Comparison of ENCODE assay signal across 9 mouse cellular contexts in genomic region chr10:84909021-84909801, GRCm38 (mm10). TPM values are rescaled to one million over a fixed set of nuclear protein-coding genes. Genes with fewer than 3 reads are reported as not detected.
DNase-seq lines count a peak whose midpoint lies in the region; ATAC-seq and TF ChIP-seq lines count a peak whose summit lies in the region.
"Had no signal": no experiment of that assay in that cellular context is flagged by ENCODE, and none has a peak within 500 bp of the region (broad histone marks: within the 10 kb centered on the region; RNA-seq: fewer than 3 reads in every experiment).

No protein-coding gene starts in this region.

- WGBS in limb, embryonic 14.5 days = 78% methylated on average over 17 of the region's 17 CpGs
- 74% methylated on average over 17 of the region's 17 CpGs for WGBS in limb, embryonic 10.5 days
- WGBS in olfactory bulb, adult 2 months = 46% methylated on average over 17 of the region's 17 CpGs

- H3K4me2 ChIP-seq in limb, embryonic 14.5 days (replicated peaks; ENCODE audit: low read depth, low read length, severe bottlenecking) = no peak overlapping the region
- H3K4me2 ChIP-seq: liver, embryonic 13.5 days had no signal

- 0 out of 2 replicates have a peak overlapping the region, but pooled peaks have one; percentile 21 for H3K9ac ChIP-seq in limb, embryonic 14.5 days (ENCODE audit: low read depth, low read length, severe bottlenecking)
- H3K9ac ChIP-seq: liver, embryonic 13.5 days had no signal

- no peaks in the 10 kb centered on the region for H3K36me3 ChIP-seq in limb, embryonic 14.5 days (ENCODE audit: control insufficient read depth, insufficient read depth, low read length)
- H3K36me3 ChIP-seq in limb, embryonic 10.5 days = no peaks in the 10 kb centered on the region
- H3K36me3 ChIP-seq: liver, embryonic 13.5 days had no signal

- H3K4me3 ChIP-seq in limb, embryonic 14.5 days (replicated peaks; ENCODE audit: low read length) = no peak overlapping the region
- H3K4me3 ChIP-seq in limb, embryonic 10.5 days = no peak overlapping the region
- no peak overlapping the region for H3K4me3 ChIP-seq in olfactory bulb, adult 2 months (ENCODE audit: insufficient read depth, low read depth, low read length)
- H3K4me3 ChIP-seq: liver, embryonic 13.5 days had no signal

- H3K27me3 ChIP-seq in limb, embryonic 14.5 days (ENCODE audit: control insufficient read depth, insufficient read depth, low read length) = no peaks in the 10 kb centered on the region
- H3K27me3 ChIP-seq in limb, embryonic 10.5 days (ENCODE audit: low read depth, poor library complexity, severe bottlenecking) = 0 out of 2 replicates have a peak, but pooled peaks cover 3% of the 10 kb centered on the region

- no peaks in the 10 kb centered on the region for H3K9me3 ChIP-seq in limb, embryonic 14.5 days (ENCODE audit: control insufficient read depth, low read length)
- H3K9me3 ChIP-seq in limb, embryonic 10.5 days (replicated peaks) = no peaks in the 10 kb centered on the region
- H3K9me3 ChIP-seq: liver, embryonic 13.5 days had no signal

- H3K27ac ChIP-seq in limb, embryonic 14.5 days (replicated peaks; ENCODE audit: low read depth, low read length) = no peak overlapping the region
- H3K27ac ChIP-seq in limb, embryonic 10.5 days = no peak overlapping the region
- H3K27ac ChIP-seq in olfactory bulb, adult 2 months (ENCODE audit: insufficient read depth, low read depth, low read length) = peak overlapping the region; percentile 50
- H3K27ac ChIP-seq: liver, embryonic 13.5 days had no signal

- no peak for ATAC-seq in limb, embryonic 14.5 days (ENCODE audit: low FRiP score, low read depth)

- TF ChIP-seq CTCF in olfactory bulb, adult 2 months (IDR thresholded peaks at IDR 0.05; ENCODE audit: insufficient read depth, low read depth, low read length) = no peak

- DNase-seq in adrenal gland, adult (ENCODE audit: inconsistent age in 2 of 2, low spot score in 1 of 2) = peak; percentile 63 to 79
- DNase-seq in adrenal gland, postnatal 4 days (ENCODE audit: low spot score in 2 of 2) = no peak
- DNase-seq in limb, embryonic 14.5 days (ENCODE audit: low spot score) = no peak
- no peak for DNase-seq in limb, embryonic 10.5 days (ENCODE audit: low spot score)
- DNase-seq in frontal cortex, postnatal 36 days (ENCODE audit: low spot score in 2 of 2) = peak; percentile 56 to 66
- no peak for DNase-seq in thymus, postnatal 4 days
- DNase-seq in thymus, postnatal 25 days = no peak
- DNase-seq: liver, embryonic 13.5 days had no signal

- no peak for TF ChIP-seq POLR2A in limb, embryonic 14.5 days (IDR thresholded peaks at IDR 0.05; ENCODE audit: borderline replicate concordance, extremely low read depth, insufficient read depth, insufficient read length)
- TF ChIP-seq POLR2A in olfactory bulb, adult 2 months (IDR thresholded peaks at IDR 0.05; ENCODE audit: insufficient read depth, low read depth, low read length) = no peak

- H3K4me1 ChIP-seq in limb, embryonic 14.5 days (ENCODE audit: control insufficient read depth, insufficient read depth, low read length) = no peaks in the 10 kb centered on the region
- peaks cover 16% of the 10 kb centered on the region for H3K4me1 ChIP-seq in limb, embryonic 10.5 days
- peaks cover 21% of the 10 kb centered on the region for H3K4me1 ChIP-seq in olfactory bulb, adult 2 months (ENCODE audit: control insufficient read depth, insufficient read depth, low read length)
- H3K4me1 ChIP-seq: liver, embryonic 13.5 days had no signal

RNA-seq across cellular contexts. Expression of gene Ric8b, which starts 8.2 kb away (rescaled TPM):
- total RNA-seq in adrenal gland, postnatal 4 days (2021) = 10 to 100 TPM; 34.0 to 38.1 TPM
- 27.6 and 30.4 TPM in 2 replicates for polyA plus RNA-seq in limb, embryonic 14.5 days (2012; rRNA removed)
- 17.8 and 20.8 TPM in 2 replicates for polyA plus RNA-seq in limb, embryonic 14.5 days (2014; fragmentation: Nextera tagmentation; extraction: Ambion mirVana)
- polyA plus RNA-seq in limb, embryonic 10.5 days (2016; fragmentation: Nextera tagmentation; extraction: Ambion mirVana) = 25.1 and 28.5 TPM in 2 replicates
- not detected in 2 replicates for polyA plus RNA-seq in olfactory bulb, adult 2 months (2012; ENCODE audit: insufficient read depth, insufficient read length, low replicate concordance, missing spikeins)

Comparison
In these comparisons a context has a peak if more than half of its experiments do, and no peak if none do; other contexts are left out.
1. DNase-seq: peak in adrenal gland, adult (2 of 2) and frontal cortex, postnatal 36 days (2 of 2); none in adrenal gland, postnatal 4 days (0 of 2), limb, embryonic 14.5 days (single experiment), limb, embryonic 10.5 days (single experiment), thymus, postnatal 4 days (single experiment) and thymus, postnatal 25 days (single experiment).